In the genomic region with DNA sequence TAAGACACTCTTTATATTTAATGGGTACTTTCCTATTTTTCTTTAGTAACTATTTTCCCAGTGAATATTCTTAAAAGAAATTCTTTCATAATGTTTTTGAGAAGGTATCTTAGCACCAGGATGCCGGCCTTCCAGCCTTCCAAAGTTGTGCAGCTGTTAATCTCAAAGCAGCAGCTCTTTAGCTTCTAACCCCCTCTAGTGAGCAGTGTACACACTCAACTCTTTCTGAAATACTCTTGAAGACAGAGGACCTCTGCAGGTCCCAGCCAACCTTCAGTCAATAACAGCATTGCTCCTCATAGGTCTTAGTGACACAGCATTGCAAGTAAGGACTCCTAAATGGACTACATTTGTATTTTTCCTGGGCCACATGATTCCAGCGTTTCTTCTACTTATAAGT, we compare ENCODE assay signal across 38 mouse cellular contexts. TPM values are rescaled to one million over a fixed set of nuclear protein-coding genes. Genes with fewer than 3 reads are reported as not detected.
DNase-seq lines count a peak whose midpoint lies in the region; ATAC-seq and TF ChIP-seq lines count a peak whose summit lies in the region.
"Had no signal": no experiment of that assay in that cellular context is flagged by ENCODE, and none has a peak within 500 bp of the region (broad histone marks: within the 10 kb centered on the region; RNA-seq: fewer than 3 reads in every experiment).

No protein-coding gene starts in this region.

- H3K4me2 ChIP-seq in heart, postnatal 0 days (ENCODE audit: low read depth, low read length), result no peak overlapping the region
- no peak overlapping the region for H3K4me2 ChIP-seq in heart, embryonic 11.5 days
- H3K4me2 ChIP-seq in lung, embryonic 14.5 days, result no peak overlapping the region
- H3K4me2 ChIP-seq in midbrain, postnatal 0 days (ENCODE audit: low read depth, low read length, poor library complexity, severe bottlenecking), result no peak overlapping the region
- H3K4me2 ChIP-seq in midbrain, embryonic 15.5 days, result no peak overlapping the region
- H3K4me2 ChIP-seq: forebrain, embryonic 13.5 days; hindbrain, embryonic 12.5 days; midbrain, embryonic 13.5 days; neural tube, embryonic 15.5 days; stomach, embryonic 15.5 days had no signal

- no peaks in the 10 kb centered on the region for H3K4me1 ChIP-seq in heart, postnatal 0 days (ENCODE audit: control insufficient read depth, insufficient read depth)
- H3K4me1 ChIP-seq in heart, embryonic 11.5 days (ENCODE audit: control insufficient read depth, insufficient read depth, low read length), result no peaks in the 10 kb centered on the region
- H3K4me1 ChIP-seq in lung, embryonic 14.5 days (ENCODE audit: insufficient read depth), result no peaks in the 10 kb centered on the region
- H3K4me1 ChIP-seq in midbrain, postnatal 0 days (ENCODE audit: insufficient read depth, low read length), result no peaks in the 10 kb centered on the region
- H3K4me1 ChIP-seq in midbrain, embryonic 15.5 days, result no peaks in the 10 kb centered on the region
- H3K4me1 ChIP-seq: forebrain, embryonic 13.5 days; hindbrain, embryonic 12.5 days; neural tube, embryonic 15.5 days; stomach, embryonic 15.5 days had no signal

- TF ChIP-seq EP300 in heart, postnatal 0 days (IDR thresholded peaks at IDR 0.05; ENCODE audit: low read depth), result no peak

- H3K27me3 ChIP-seq in heart, postnatal 0 days (ENCODE audit: control insufficient read depth, insufficient read depth, low read length), result no peaks in the 10 kb centered on the region
- H3K27me3 ChIP-seq in heart, embryonic 11.5 days (ENCODE audit: control insufficient read depth, insufficient read depth, low read length), result no peaks in the 10 kb centered on the region
- no peaks in the 10 kb centered on the region for H3K27me3 ChIP-seq in lung, embryonic 14.5 days (ENCODE audit: insufficient read depth, low read length)
- H3K27me3 ChIP-seq in midbrain, postnatal 0 days (ENCODE audit: insufficient read depth, low read length), result no peaks in the 10 kb centered on the region
- H3K27me3 ChIP-seq in midbrain, embryonic 15.5 days (replicated peaks), result no peaks in the 10 kb centered on the region
- H3K27me3 ChIP-seq: forebrain, embryonic 13.5 days; hindbrain, embryonic 12.5 days; midbrain, embryonic 13.5 days; neural tube, embryonic 15.5 days; stomach, embryonic 15.5 days had no signal

- H3K27ac ChIP-seq in heart, postnatal 0 days (ENCODE audit: low read depth), result no peak overlapping the region
- H3K27ac ChIP-seq in heart, embryonic 11.5 days (ENCODE audit: low read depth, low read length), result no peak overlapping the region
- no peak overlapping the region for H3K27ac ChIP-seq in lung, embryonic 14.5 days (ENCODE audit: low read depth)
- H3K27ac ChIP-seq in midbrain, postnatal 0 days (ENCODE audit: low read depth, low read length), result no peak overlapping the region
- no peak overlapping the region for H3K27ac ChIP-seq in midbrain, embryonic 15.5 days
- H3K27ac ChIP-seq: forebrain, embryonic 13.5 days; hindbrain, embryonic 12.5 days; liver, embryonic 14.5 days; midbrain, embryonic 13.5 days; neural tube, embryonic 15.5 days; stomach, embryonic 15.5 days had no signal

- H3K4me3 ChIP-seq in heart, postnatal 0 days (ENCODE audit: low read depth, low read length), result no peak overlapping the region
- H3K4me3 ChIP-seq in heart, embryonic 11.5 days (ENCODE audit: low read depth, low read length), result no peak overlapping the region
- H3K4me3 ChIP-seq in lung, embryonic 14.5 days (ENCODE audit: low read depth, low read length), result no peak overlapping the region
- no peak overlapping the region for H3K4me3 ChIP-seq in midbrain, postnatal 0 days (ENCODE audit: low read depth, low read length)
- H3K4me3 ChIP-seq in midbrain, embryonic 15.5 days, result no peak overlapping the region
- H3K4me3 ChIP-seq: forebrain, embryonic 13.5 days; hindbrain, embryonic 12.5 days; midbrain, embryonic 13.5 days; neural tube, embryonic 15.5 days; stomach, embryonic 15.5 days had no signal

- DNase-seq in heart, postnatal 0 days (ENCODE audit: low spot score), result no peak
- DNase-seq in lung, embryonic 14.5 days, result peak; percentile 40
- no peak for DNase-seq in lung, postnatal 25 days (ENCODE audit: low spot score)
- peak; percentile 21 for DNase-seq in midbrain, postnatal 0 days (ENCODE audit: low spot score)
- no peak for DNase-seq in urinary bladder, postnatal 14 days (ENCODE audit: low spot score)
- DNase-seq: adrenal gland, adult 8-10 months; B cell, adult 2 months; cerebellum, adult 2 months; cerebellum, postnatal 14 days; gastrocnemius, postnatal 36 days; heart, postnatal 36 days; kidney, adult 18-20 months; kidney, postnatal 4 days; layer of hippocampus, adult 9-11 months; liver; lung, postnatal 10 days; retina, postnatal 1 day; right cerebral cortex, postnatal 14 days; thymus, postnatal 14 days had no signal

- no peak overlapping the region for H3K9ac ChIP-seq in heart, postnatal 0 days (replicated peaks; ENCODE audit: low read depth, low read length)
- no peak overlapping the region for H3K9ac ChIP-seq in heart, embryonic 11.5 days (ENCODE audit: low read depth, low read length)
- H3K9ac ChIP-seq in lung, embryonic 14.5 days, result no peak overlapping the region
- no peak overlapping the region for H3K9ac ChIP-seq in midbrain, postnatal 0 days (replicated peaks; ENCODE audit: low read length, poor library complexity, severe bottlenecking)
- no peak overlapping the region for H3K9ac ChIP-seq in midbrain, embryonic 15.5 days
- H3K9ac ChIP-seq: forebrain, embryonic 13.5 days; hindbrain, embryonic 12.5 days; liver, embryonic 14.5 days; midbrain, embryonic 13.5 days; neural tube, embryonic 15.5 days; stomach, embryonic 15.5 days had no signal

- ATAC-seq in heart, postnatal 0 days (ENCODE audit: insufficient read depth, low read depth), result no peak
- ATAC-seq in heart, embryonic 11.5 days (replicated peaks; ENCODE audit: insufficient number of reproducible peaks, low FRiP score, low TSS enrichment), result no peak
- no peak for ATAC-seq in lung, embryonic 14.5 days (ENCODE audit: insufficient read depth)
- no peak for ATAC-seq in midbrain, postnatal 0 days (ENCODE audit: low FRiP score)
- ATAC-seq in midbrain, embryonic 15.5 days (replicated peaks), result no peak
- ATAC-seq: forebrain, embryonic 13.5 days; midbrain, embryonic 13.5 days had no signal

- no peaks in the 10 kb centered on the region for H3K36me3 ChIP-seq in heart, postnatal 0 days (replicated peaks; ENCODE audit: control insufficient read depth, insufficient read depth, low read length)
- H3K36me3 ChIP-seq in heart, embryonic 11.5 days (ENCODE audit: control insufficient read depth, insufficient read depth, low read length), result no peaks in the 10 kb centered on the region
- no peaks in the 10 kb centered on the region for H3K36me3 ChIP-seq in lung, embryonic 14.5 days (ENCODE audit: insufficient read depth)
- H3K36me3 ChIP-seq in midbrain, postnatal 0 days (ENCODE audit: insufficient read depth, low read length), result no peaks in the 10 kb centered on the region
- no peaks in the 10 kb centered on the region for H3K36me3 ChIP-seq in midbrain, embryonic 15.5 days (replicated peaks)
- H3K36me3 ChIP-seq: hindbrain, embryonic 12.5 days; midbrain, embryonic 13.5 days; neural tube, embryonic 15.5 days; stomach, embryonic 15.5 days had no signal

- WGBS in heart, postnatal 0 days, result 46% methylated on average over 2 of the region's 2 CpGs
- WGBS in heart, embryonic 11.5 days (ENCODE audit: insufficient replicate concordance), result 55% methylated on average over 2 of the region's 2 CpGs
- WGBS in lung, embryonic 14.5 days, result 53% methylated on average over 2 of the region's 2 CpGs
- 65% methylated on average over 2 of the region's 2 CpGs for WGBS in midbrain, postnatal 0 days
- 68% methylated on average over 2 of the region's 2 CpGs for WGBS in midbrain, embryonic 15.5 days

- no peaks in the 10 kb centered on the region for H3K9me3 ChIP-seq in heart, postnatal 0 days (replicated peaks; ENCODE audit: control insufficient read depth, low read length)
- H3K9me3 ChIP-seq in heart, embryonic 11.5 days (replicated peaks; ENCODE audit: control insufficient read depth, low read length), result no peaks in the 10 kb centered on the region
- H3K9me3 ChIP-seq in lung, embryonic 14.5 days (ENCODE audit: low read depth, low read length), result no peaks in the 10 kb centered on the region
- no peaks in the 10 kb centered on the region for H3K9me3 ChIP-seq in midbrain, postnatal 0 days (ENCODE audit: low read length)
- H3K9me3 ChIP-seq in midbrain, embryonic 15.5 days, result no peaks in the 10 kb centered on the region
- H3K9me3 ChIP-seq: forebrain, embryonic 13.5 days; hindbrain, embryonic 12.5 days; midbrain, embryonic 13.5 days; neural tube, embryonic 15.5 days; stomach, embryonic 15.5 days had no signal

- TF ChIP-seq CTCF in heart, postnatal 0 days (IDR thresholded peaks at IDR 0.05; ENCODE audit: low read depth), result peak; percentile 40
- TF ChIP-seq CTCF in lung, embryonic 14.5 days (IDR thresholded peaks at IDR 0.05; ENCODE audit: low read depth), result peak; percentile 41; the same call in 1 of the 2 replicates
- peak; percentile 47 for TF ChIP-seq CTCF in midbrain, postnatal 0 days (IDR thresholded peaks at IDR 0.05)

RNA-seq across cellular contexts. Expression of a gene that starts 55.2 kb away (rescaled TPM):
- not detected in 2 replicates for total RNA-seq in heart, postnatal 0 days (2014; rRNA removed; ENCODE audit: low replicate concordance)
- polyA plus RNA-seq in heart, postnatal 0 days (2015; fragmentation: Nextera tagmentation; extraction: Ambion mirVana), result 1.2 TPM in 1 of 2 replicates, not detected in the other
- polyA plus RNA-seq in heart, embryonic 11.5 days (2014; fragmentation: Nextera tagmentation; extraction: Ambion mirVana), result 1.3 TPM in 1 of 2 replicates, not detected in the other
- not detected in 2 replicates for polyA plus RNA-seq in lung, embryonic 14.5 days (2014; fragmentation: Nextera tagmentation; extraction: Ambion mirVana)
- total RNA-seq in midbrain, postnatal 0 days (2014; rRNA removed), result not detected in 2 replicates
- polyA plus RNA-seq in midbrain, postnatal 0 days (2015; fragmentation: Nextera tagmentation; extraction: Ambion mirVana), result not detected in 2 replicates
- not detected in 2 replicates for polyA plus RNA-seq in midbrain, embryonic 15.5 days (2015; fragmentation: Nextera tagmentation; extraction: Ambion mirVana)
- total RNA-seq: adrenal gland, adult 8-10 months; ES-E14; left cerebral cortex, postnatal 14 days; megakaryocyte, adult 5-6 weeks had no signal
- polyA plus RNA-seq: cerebellum, adult 2 months; cortical plate, adult 2 months; embryonic facial prominence, embryonic 11.5 days; forebrain, embryonic 13.5 days; frontal cortex, adult 2 months; heart, embryonic 14.5 days; hindbrain, embryonic 12.5 days; kidney, embryonic 16.5 days; limb, embryonic 11.5 days; liver, embryonic 14.5 days; midbrain, embryonic 13.5 days; neural tube, embryonic 15.5 days; small intestine, adult 2 months; stomach, embryonic 15.5 days; urinary bladder, adult 2 months had no signal

Comparison
In these comparisons a context has a peak if more than half of its experiments do, and no peak if none do; other contexts are left out.
1. DNase-seq: peak in lung, embryonic 14.5 days (single experiment) and midbrain, postnatal 0 days (single experiment); none in heart, postnatal 0 days (single experiment), lung, postnatal 25 days (single experiment) and urinary bladder, postnatal 14 days (single experiment).
2. Peak in every context shown above with its lines, with median percentiles within 50 percentile points of each other: CTCF ChIP-seq.